Comparison of ENCODE assay signal across 13 mouse cellular contexts in the genomic region with DNA sequence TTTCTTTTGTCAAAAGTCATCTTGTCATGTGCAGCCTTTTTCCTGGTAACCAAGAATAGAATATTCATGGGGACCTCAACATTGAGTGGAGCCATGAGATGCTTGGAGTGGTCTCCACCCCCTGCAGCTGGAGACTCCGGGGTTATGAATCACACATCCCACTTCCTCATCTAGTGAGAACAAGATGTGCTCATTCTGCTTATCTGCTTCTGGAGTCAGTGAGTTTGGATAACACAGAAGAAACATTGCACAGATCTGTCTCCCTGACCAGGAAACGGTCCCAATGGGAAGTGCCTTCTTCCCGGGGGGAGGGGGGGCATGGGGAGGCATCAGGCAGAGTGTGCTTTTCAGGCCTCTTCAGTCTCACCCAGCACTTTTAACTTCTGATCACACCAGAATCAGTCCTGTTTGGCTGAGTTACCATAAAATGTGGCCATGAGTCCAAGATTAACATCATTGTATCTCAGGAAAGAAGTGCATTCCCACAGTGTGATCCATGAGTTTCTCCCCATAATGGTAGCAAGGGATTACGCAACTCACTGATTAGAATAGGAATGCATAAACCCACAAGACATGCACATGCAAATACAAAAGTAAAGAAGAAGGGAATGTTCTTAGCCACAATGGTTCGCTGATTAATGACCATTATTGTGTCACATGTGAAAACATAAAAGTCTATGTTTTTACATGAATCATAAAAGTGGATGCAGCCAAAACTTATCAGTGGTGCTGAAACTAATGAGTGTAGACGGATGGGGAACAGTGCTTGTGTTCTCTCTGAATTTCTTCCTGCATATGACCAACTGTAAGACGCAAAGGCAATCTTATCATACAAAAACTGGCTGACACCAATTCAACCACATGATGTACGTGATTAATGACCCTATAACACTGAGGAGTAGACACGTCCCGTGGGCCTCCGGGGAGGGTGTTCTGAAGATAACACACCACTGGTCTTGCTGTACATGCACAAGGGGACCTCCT.
A peak's percentile ranks its signal among the peaks of the same experiment; 100 is the strongest.
DNase-seq lines count a peak whose midpoint lies in the region; ATAC-seq and TF ChIP-seq lines count a peak whose summit lies in the region.
"Had no signal": no experiment of that assay in that cellular context is flagged by ENCODE, and none has a peak within 500 bp of the region (broad histone marks: within the 10 kb centered on the region; RNA-seq: fewer than 3 reads in every experiment).

No protein-coding gene starts in this region.

- no peak overlapping the region for H3K4me3 ChIP-seq in liver, adult 2 months (ENCODE audit: insufficient read depth, low read depth, low read length)
- H3K4me3 ChIP-seq in liver, embryonic 11.5 days (ENCODE audit: low read depth, low read length): no peak overlapping the region
- H3K4me3 ChIP-seq: embryonic facial prominence, embryonic 15.5 days; kidney, embryonic 15.5 days; neural tube, embryonic 15.5 days had no signal

- peaks cover 2% of the 10 kb centered on the region; the same call in 1 of the 2 replicates for H3K4me1 ChIP-seq in liver, adult 2 months (ENCODE audit: control insufficient read depth, insufficient read depth, low read length)
- no peaks in the 10 kb centered on the region for H3K4me1 ChIP-seq in liver, embryonic 11.5 days (replicated peaks; ENCODE audit: control insufficient read depth, insufficient read depth, low read length)
- H3K4me1 ChIP-seq: embryonic facial prominence, embryonic 15.5 days had no signal

- H3K9ac ChIP-seq in liver, adult 2 months (ENCODE audit: low read depth, low read length): no peak overlapping the region
- no peak overlapping the region for H3K9ac ChIP-seq in liver, embryonic 11.5 days (ENCODE audit: low read depth, low read length)
- H3K9ac ChIP-seq: embryonic facial prominence, embryonic 15.5 days; kidney, embryonic 15.5 days; neural tube, embryonic 15.5 days had no signal

- ATAC-seq in liver, embryonic 11.5 days (replicated peaks; ENCODE audit: low FRiP score): no peak
- ATAC-seq in granulocyte monocyte progenitor cell, adult 5-6 weeks (replicated peaks; ENCODE audit: poor library complexity, severe bottlenecking): peak; percentile 84
- ATAC-seq in erythroid progenitor cell, adult 5-6 weeks (replicated peaks; ENCODE audit: low FRiP score, poor library complexity, severe bottlenecking): no peak
- ATAC-seq in erythroblast, adult 5-6 weeks (replicated peaks; ENCODE audit: low FRiP score, poor library complexity, severe bottlenecking): no peak
- ATAC-seq: Patski had no signal

- H3K9me3 ChIP-seq in liver, embryonic 11.5 days (ENCODE audit: control insufficient read depth, low read length): no peaks in the 10 kb centered on the region
- H3K9me3 ChIP-seq: embryonic facial prominence, embryonic 15.5 days; kidney, embryonic 15.5 days; neural tube, embryonic 15.5 days had no signal

- no peaks in the 10 kb centered on the region for H3K36me3 ChIP-seq in liver, adult 2 months (ENCODE audit: control insufficient read depth, insufficient read depth, low read length)
- no peaks in the 10 kb centered on the region for H3K36me3 ChIP-seq in liver, embryonic 11.5 days (ENCODE audit: control insufficient read depth, insufficient read depth, low read length)
- H3K36me3 ChIP-seq: embryonic facial prominence, embryonic 15.5 days; kidney, embryonic 15.5 days; neural tube, embryonic 15.5 days had no signal

- H3K79me2 ChIP-seq in liver, adult 2 months (ENCODE audit: control insufficient read depth, insufficient read depth, low read length): no peaks in the 10 kb centered on the region

- H3K27me3 ChIP-seq in liver, adult 2 months (ENCODE audit: control insufficient read depth, insufficient read depth, low read length): no peaks in the 10 kb centered on the region
- H3K27me3 ChIP-seq in liver, embryonic 11.5 days (replicated peaks; ENCODE audit: control insufficient read depth, insufficient read depth, low read length): no peaks in the 10 kb centered on the region
- H3K27me3 ChIP-seq: embryonic facial prominence, embryonic 15.5 days; kidney, embryonic 15.5 days; neural tube, embryonic 15.5 days; Patski had no signal

- H3K27ac ChIP-seq in liver, adult 2 months (replicated peaks; ENCODE audit: insufficient read depth, low read depth, low read length): no peak overlapping the region
- no peak overlapping the region for H3K27ac ChIP-seq in liver, embryonic 11.5 days (ENCODE audit: low read depth, low read length)
- H3K27ac ChIP-seq: embryonic facial prominence, embryonic 15.5 days; kidney, embryonic 15.5 days; neural tube, embryonic 15.5 days had no signal

- H3K4me2 ChIP-seq in liver, embryonic 11.5 days: no peak overlapping the region
- H3K4me2 ChIP-seq: embryonic facial prominence, embryonic 15.5 days; kidney, embryonic 15.5 days; neural tube, embryonic 15.5 days had no signal

- peak; percentile 45 for DNase-seq in liver, adult 2 months (ENCODE audit: extremely low read depth, low read depth, low spot score)
- DNase-seq in liver, embryonic 11.5 days (ENCODE audit: low spot score): no peak
- DNase-seq in Muller cell, postnatal 12 days (ENCODE audit: inconsistent ontology term): peak; percentile 89
- DNase-seq in lung, postnatal 36 days: peak; percentile 61
- DNase-seq in thymus, postnatal 10 days (ENCODE audit: low spot score in 2 of 2): no peak
- DNase-seq: cerebellum, adult 11 months had no signal

- TF ChIP-seq CTCF in liver, adult 2 months (IDR thresholded peaks at IDR 0.05; ENCODE audit: low read depth, low read length): no peak

- no peak for TF ChIP-seq POLR2A in liver, adult 2 months (IDR thresholded peaks at IDR 0.05; ENCODE audit: extremely low read depth, insufficient read depth, low read length)

- 77% methylated on average over 11 of the region's 11 CpGs for WGBS in liver, adult 2 months
- 53% methylated on average over 11 of the region's 11 CpGs for WGBS in liver, embryonic 11.5 days

Comparison
In these comparisons a context has a peak if more than half of its experiments do, and no peak if none do; other contexts are left out.
1. DNase-seq: peak in liver, adult 2 months (single experiment), Muller cell, postnatal 12 days (single experiment) and lung, postnatal 36 days (single experiment); none in liver, embryonic 11.5 days (single experiment) and thymus, postnatal 10 days (0 of 2).